Mouse (Mus musculus): ENCODE measurements at regions not wholly inside any gene's neighbourhood (a gene's known extent, or its start where the extent isn't known, plus 50 kb on each side); places are given as distances from the start of the nearest gene placed in this dataset.
A peak's percentile ranks its signal among the peaks of the same experiment; 100 is the strongest.

DNA sequence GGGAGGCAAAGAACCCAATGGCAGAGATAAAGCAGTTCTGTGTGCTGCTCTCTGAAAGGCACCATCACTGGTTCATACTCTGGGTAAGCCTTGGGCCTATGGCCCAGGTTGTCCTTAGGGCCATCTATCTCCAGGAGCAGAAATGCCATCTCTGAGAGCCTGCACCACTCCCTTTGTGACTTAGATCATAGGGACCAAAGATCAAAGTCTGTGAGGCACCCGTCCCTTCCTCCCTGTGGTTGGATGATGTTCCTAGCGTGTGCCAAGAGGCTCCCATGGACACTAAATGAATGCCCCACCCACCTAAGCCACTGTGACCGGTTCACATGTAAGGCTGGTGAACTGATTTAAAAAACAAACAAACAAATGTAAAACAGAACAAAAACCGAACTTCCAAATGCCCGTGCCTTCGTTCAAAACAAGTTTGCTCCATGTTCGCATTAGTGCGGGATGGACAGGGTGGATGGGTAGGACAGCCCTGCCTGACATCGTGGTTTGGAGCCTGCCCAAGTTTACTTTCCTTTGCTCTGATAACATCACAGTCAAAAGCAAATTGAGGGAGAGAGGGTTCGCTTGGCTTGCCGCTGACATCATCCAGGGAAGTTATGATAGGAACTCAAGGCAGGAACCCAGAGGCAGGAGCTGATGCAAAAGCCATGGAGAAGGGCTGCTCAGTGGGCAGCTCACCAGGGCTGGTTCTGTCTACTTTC, 418.6 kb downstream of the Med13l start:
- DNase-seq, result no peak

DNA sequence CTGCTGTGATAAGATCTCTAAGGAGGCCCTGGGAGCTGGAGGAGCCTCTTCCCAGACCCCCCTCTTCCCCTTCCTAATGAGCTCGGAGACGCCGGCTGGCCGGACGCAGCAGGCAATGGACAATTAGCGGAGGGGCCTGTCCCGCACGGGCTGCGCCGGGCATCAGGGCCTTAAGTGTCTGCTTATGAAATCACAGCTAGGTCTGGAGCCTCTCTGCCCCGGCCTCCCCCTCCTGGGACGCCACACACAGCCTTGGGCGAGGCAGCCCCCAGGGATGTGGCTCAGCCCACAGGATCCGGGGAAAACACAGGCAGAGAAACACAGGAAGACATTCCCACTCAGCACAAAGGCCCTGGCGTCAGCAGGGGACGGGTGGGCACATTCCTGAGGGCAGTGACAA, 420.6 kb downstream of the Med13l start:
- peak; percentile 99 for DNase-seq

DNA sequence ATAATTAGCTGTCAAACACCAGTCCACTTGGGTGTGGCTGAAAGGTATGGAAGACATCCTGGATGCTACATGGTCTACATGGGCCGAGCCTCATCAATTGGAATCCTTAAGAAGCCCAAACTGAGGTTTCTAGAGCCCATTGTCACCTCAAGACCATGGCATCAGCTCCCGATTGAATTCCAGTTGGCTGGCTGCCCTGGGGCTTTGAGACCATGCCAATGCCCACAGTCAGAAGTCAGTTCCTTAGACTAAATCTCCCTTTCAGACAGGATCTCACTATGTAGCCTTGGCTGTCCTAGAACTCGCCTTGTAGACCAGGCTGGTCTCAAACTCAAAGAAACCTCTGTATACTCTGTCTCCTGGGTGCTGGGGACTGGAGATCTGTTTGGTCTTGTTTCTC, 423.8 kb downstream of the Med13l start:
- DNase-seq, result no peak

DNA sequence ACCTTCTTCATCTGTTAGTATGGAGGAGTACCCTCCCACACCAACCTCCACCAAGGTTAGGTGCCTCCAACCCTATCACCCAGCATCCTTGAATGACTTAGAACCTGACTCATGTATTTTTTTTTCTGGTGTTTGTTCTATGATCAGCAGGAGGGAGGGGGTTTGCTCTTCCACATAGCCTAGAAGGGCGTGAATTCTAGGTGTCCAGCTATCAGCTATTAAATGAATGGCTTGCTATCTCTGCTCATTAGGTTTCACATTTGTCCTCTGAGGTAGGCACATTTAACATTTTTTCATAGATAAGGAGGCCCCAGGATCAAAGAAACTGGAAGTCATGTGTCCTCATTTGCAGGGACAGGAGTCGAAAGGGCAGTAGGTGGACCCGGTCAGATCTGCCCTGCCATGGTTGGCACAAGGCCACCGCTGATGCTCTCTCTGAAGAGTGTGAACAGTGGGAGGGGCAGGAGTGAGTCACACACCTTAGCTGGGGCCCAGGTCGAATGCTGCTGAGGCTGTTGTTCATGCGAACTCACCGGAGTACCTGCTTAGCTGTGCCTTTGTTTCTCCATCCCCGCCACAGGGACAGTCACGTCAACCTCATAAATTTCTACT, 424.4 kb downstream of the Med13l start:
- DNase-seq, result no peak

GRCm38 (mm10) chr5:118987376-118988000, 427.0 kb downstream of the Med13l start:
- DNase-seq, result no peak

DNA sequence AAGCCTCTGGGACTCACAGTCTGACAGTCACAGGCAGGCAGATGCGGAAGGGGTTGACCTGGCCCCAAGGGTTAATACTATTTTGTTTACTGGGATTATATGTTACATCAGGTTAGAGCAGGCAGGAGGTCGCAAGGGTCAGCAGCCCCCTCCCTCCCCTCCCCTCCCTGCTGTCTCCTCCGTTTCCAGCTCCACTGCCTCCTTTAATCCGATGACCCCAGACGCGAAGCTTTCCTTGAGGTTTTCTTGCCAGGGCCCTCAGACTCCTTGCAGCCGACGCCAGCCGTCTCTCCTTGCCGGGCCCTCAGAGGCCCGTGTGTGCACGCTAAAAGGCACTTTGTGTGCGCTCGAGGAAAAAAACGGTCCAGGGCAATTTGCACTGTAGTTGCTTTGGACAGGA, 438.6 kb downstream of the Med13l start:
- no peak for DNase-seq

GRCm38 (mm10) chr5:119005825-119006471, 445.5 kb downstream of the Med13l start:
- no peak for DNase-seq

DNA sequence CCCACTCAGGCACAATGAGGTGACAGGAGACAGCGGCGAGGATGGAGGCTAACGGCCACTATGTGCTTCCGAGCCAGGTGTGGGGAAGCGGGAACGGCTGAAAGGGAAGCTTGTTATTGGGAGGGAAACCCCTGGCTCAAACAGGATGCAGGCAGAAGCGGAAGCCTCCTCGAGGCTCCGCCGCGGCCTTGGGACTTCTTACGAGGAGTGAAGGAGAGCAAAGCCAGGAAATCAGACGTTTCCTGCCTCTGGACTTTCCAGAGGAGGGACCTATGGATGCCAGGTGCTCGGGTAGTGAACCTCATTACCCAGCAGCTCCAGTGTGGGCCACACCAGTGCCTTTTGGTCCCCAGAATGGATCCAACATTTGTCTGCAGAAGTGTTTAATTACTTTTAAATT, 449.6 kb downstream of the Med13l start:
- DNase-seq, result no peak

- no peak for DNase-seq
Measured at GRCm38 (mm10) chr5:119015181-119015580, 454.7 kb downstream of the Med13l start.

- no peak for DNase-seq
Measured at GRCm38 (mm10) chr5:119015606-119016255, 455.3 kb downstream of the Med13l start.

DNA sequence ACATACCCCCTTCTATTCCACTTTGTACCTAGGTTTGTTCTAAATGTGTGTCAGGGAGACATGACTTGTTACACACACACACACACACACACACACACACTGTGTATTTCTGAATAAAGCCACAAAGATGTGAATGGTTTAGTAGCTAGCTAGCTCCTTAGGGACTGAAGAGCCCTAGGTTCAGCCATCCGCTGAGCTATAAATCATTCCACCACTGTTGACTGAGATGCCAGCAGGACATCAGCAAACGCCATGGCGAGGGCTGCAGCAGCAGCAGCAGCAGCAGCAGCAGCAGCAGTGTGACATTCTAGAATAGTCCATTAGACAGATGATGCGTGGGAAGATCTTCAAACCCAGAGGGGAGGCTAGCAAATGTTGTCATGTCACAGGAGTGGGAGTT, 455.9 kb downstream of the Med13l start:
- DNase-seq, result no peak

DNA sequence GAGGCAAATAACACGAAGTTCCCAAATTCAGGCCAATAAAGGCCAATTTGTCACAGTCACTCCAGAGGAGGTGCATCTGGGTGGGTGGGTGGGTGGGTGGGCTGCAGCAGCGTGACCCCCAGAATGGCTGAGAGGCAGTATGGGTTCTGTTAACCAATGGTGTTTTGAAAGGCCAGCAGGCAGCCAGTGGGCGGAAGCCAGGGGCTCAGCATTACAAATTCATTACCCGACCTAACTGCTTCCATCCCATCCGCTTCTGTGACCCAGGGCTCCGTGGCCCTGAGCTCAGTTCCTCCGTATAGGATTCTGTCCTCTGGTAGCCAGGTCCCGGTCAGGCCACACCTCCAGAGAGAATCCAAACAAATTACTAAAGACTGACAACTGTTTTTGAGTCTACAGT, 463.5 kb downstream of the Med13l start:
- DNase-seq, result no peak

- no peak for DNase-seq
Measured at GRCm38 (mm10) chr5:119032051-119032450, 471.6 kb downstream of the Med13l start.

GRCm38 (mm10) chr5:119044548-119044947, 484.1 kb downstream of the Med13l start:
- no peak for DNase-seq

DNA sequence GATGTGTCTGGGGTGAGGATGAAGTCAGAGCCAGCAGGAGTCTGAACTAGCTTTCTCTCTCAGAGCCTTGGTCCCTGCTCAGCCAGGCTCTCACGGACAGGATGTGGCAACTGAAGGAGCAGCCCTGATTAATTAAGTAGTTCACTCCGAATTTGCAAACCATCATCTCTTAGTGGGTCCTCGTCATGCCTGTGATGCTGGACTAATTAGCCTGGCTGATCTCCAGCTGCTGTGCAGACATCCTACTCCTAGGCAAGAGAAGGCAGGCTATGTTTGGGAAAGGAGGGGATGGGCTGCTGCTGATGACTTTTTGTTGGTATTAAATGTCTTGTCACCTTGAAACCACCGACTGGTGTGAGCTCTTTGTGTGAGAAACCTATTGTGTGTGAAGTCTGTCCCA, 487.1 kb downstream of the Med13l start:
- DNase-seq, result no peak

GRCm38 (mm10) chr5:119052354-119052996, 492.0 kb downstream of the Med13l start:
- DNase-seq, result peak; percentile 93

- DNase-seq, result peak; percentile 89
Measured at GRCm38 (mm10) chr5:119053738-119054137, 493.3 kb downstream of the Med13l start.

- peak; percentile 86 for DNase-seq
Measured at GRCm38 (mm10) chr5:119054393-119054792, 493.9 kb downstream of the Med13l start.

DNA sequence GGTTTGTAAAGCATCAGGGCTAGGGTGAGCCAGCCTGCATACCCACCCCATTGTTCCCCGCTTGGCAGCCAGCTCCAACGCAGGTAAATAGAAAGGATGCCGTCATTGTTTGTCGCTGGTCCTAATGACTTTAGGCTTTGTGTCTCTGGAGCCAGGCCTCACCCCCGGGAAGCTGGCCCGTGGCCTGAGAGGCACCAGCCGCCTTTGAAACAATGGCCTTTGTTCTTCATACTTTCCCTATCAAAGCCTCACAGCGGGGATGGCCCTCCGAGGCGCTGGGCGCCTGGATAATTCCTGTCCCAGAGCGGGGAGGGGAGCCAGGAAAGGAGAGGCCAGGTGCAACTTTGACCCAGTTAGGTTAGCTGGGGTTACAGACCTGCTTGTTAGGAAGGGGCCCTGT, 495.0 kb downstream of the Med13l start:
- DNase-seq, result peak; percentile 99

- DNase-seq, result peak; percentile 90
Measured at GRCm38 (mm10) chr5:119057813-119058212, 497.3 kb downstream of the Med13l start.

- DNase-seq, result peak; percentile 98
Measured at GRCm38 (mm10) chr5:119058231-119058851, 497.9 kb downstream of the Med13l start.

DNA sequence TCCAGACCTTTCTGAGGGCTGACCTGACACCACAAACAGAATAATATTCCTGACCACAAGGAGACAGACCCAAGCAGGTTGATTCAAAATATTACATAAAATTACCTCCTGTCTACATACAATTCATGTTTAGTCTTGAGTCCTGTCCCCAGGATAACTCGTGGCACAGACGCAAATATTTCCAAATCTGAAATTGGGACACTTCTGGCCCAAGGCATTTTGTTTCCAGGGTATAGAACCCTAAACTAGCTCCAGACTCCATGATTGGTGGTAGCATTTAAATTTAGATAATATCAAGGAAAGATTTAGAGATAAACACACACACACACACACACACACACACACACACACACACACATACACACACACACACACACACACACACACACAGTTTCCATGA, 498.7 kb downstream of the Med13l start:
- DNase-seq, result no peak
